Mouse (Mus musculus): ENCODE data around the gene Bloc1s1. TPM values are rescaled to one million over a fixed set of nuclear protein-coding genes. Genes with fewer than 3 reads are reported as not detected.

Gene Bloc1s1
- polyA plus RNA-seq, 1 experiment from 2014 or later = 196 TPM

GRCm38 (mm10) chr10:128891296-128892094 lies 32.3 kb downstream of the Bloc1s1 start, which contains the start of gene Gdf11:
Gene Gdf11 (minus strand): TSS chr10:128891718.
- H3K27ac ChIP-seq (replicated peaks; ENCODE audit: low read depth, low read length) = peak within 1 kb of the TSS; percentile 90
- DNase-seq (ENCODE audit: low spot score) (peak; percentile 92), ATAC-seq (replicated peaks; ENCODE audit: insufficient number of reproducible peaks, low FRiP score, low TSS enrichment, low read depth) (peak; percentile 75)
- H3K27me3 ChIP-seq (ENCODE audit: control insufficient read depth, insufficient read depth, low read length) = peaks cover 3% of the 10 kb centered on the region; the same call in 1 of the 2 replicates
- no peaks in the 10 kb centered on the region for H3K9me3 ChIP-seq (replicated peaks; ENCODE audit: control insufficient read depth, low read length)
- H3K9ac ChIP-seq (replicated peaks; ENCODE audit: low read length) = peak within 1 kb of the TSS; percentile 82
- peaks cover 3% of the 10 kb centered on the region for H3K36me3 ChIP-seq (replicated peaks; ENCODE audit: control insufficient read depth, insufficient read depth, low read depth, low read length)
- peak within 1 kb of the TSS; percentile 71 for H3K4me3 ChIP-seq (ENCODE audit: low read depth, low read length)
- under 1% methylated on average over 42 of the region's 89 CpGs for WGBS
- H3K4me2 ChIP-seq (ENCODE audit: low read depth, low read length) = peak within 1 kb of the TSS; percentile 72
- H3K4me1 ChIP-seq (ENCODE audit: control insufficient read depth, insufficient read depth, low read length) = no peaks in the 10 kb centered on the region

GRCm38 (mm10) chr10:128890383-128891295 lies 33.2 kb downstream of the Bloc1s1 start:
- Histone ChIP-seq H3K4me2 (ENCODE audit: low read depth, low read length) (peak overlapping the region; percentile 72), H3K9me3 (replicated peaks; ENCODE audit: control insufficient read depth, low read length) (no peaks in the 10 kb centered on the region), H3K4me3 (ENCODE audit: low read depth, low read length) (peak overlapping the region; percentile 71), H3K36me3 (replicated peaks; ENCODE audit: control insufficient read depth, insufficient read depth, low read depth, low read length) (peaks cover 3% of the 10 kb centered on the region), H3K4me1 (ENCODE audit: control insufficient read depth, insufficient read depth, low read length) (no peaks in the 10 kb centered on the region), H3K27me3 (ENCODE audit: control insufficient read depth, insufficient read depth, low read length) (no peaks in the 10 kb centered on the region), H3K9ac (replicated peaks; ENCODE audit: low read length) (peak overlapping the region; percentile 82), H3K27ac (replicated peaks; ENCODE audit: low read depth, low read length) (peak overlapping the region; percentile 90)
- under 1% methylated on average over 40 of the region's 40 CpGs for WGBS
- peak; percentile 23 for DNase-seq (ENCODE audit: low spot score)
- no peak for ATAC-seq (replicated peaks; ENCODE audit: insufficient number of reproducible peaks, low FRiP score, low TSS enrichment, low read depth)

DNA sequence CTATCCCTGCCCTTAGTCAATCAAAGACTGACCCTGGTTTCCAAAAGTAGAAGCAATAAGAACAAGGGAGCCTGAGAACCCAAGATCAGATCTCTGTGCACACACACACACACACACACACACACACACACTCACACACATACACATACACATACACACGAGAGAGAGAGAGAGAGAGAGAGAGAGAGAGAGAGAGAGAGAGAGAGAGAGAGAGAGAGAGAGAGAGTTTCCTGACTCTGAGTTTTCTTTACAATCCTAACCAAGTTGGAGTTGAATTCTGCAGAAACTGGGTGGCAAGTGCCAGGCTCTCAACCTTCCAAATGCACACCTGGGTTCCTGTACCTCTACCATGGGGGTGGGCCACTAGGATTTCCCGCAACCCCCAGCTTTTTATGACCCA lies 34.0 kb downstream of the Bloc1s1 start:
- WGBS = 8% methylated on average over 1 of the region's 2 CpGs
- Histone ChIP-seq H3K9ac (replicated peaks; ENCODE audit: low read length) (peak overlapping the region; percentile 82), H3K27ac (replicated peaks; ENCODE audit: low read depth, low read length) (no peak overlapping the region; the same call in 1 of the 2 replicates), H3K4me2 (ENCODE audit: low read depth, low read length) (peak overlapping the region; percentile 72), H3K36me3 (replicated peaks; ENCODE audit: control insufficient read depth, insufficient read depth, low read depth, low read length) (peaks cover 6% of the 10 kb centered on the region), H3K27me3 (ENCODE audit: control insufficient read depth, insufficient read depth, low read length) (no peaks in the 10 kb centered on the region), H3K9me3 (replicated peaks; ENCODE audit: control insufficient read depth, low read length) (no peaks in the 10 kb centered on the region), H3K4me1 (ENCODE audit: control insufficient read depth, insufficient read depth, low read length) (no peaks in the 10 kb centered on the region), H3K4me3 (ENCODE audit: low read depth, low read length) (peak overlapping the region; percentile 71)
- DNase-seq (ENCODE audit: low spot score) = no peak
- ATAC-seq (replicated peaks; ENCODE audit: insufficient number of reproducible peaks, low FRiP score, low TSS enrichment, low read depth) = no peak

DNA sequence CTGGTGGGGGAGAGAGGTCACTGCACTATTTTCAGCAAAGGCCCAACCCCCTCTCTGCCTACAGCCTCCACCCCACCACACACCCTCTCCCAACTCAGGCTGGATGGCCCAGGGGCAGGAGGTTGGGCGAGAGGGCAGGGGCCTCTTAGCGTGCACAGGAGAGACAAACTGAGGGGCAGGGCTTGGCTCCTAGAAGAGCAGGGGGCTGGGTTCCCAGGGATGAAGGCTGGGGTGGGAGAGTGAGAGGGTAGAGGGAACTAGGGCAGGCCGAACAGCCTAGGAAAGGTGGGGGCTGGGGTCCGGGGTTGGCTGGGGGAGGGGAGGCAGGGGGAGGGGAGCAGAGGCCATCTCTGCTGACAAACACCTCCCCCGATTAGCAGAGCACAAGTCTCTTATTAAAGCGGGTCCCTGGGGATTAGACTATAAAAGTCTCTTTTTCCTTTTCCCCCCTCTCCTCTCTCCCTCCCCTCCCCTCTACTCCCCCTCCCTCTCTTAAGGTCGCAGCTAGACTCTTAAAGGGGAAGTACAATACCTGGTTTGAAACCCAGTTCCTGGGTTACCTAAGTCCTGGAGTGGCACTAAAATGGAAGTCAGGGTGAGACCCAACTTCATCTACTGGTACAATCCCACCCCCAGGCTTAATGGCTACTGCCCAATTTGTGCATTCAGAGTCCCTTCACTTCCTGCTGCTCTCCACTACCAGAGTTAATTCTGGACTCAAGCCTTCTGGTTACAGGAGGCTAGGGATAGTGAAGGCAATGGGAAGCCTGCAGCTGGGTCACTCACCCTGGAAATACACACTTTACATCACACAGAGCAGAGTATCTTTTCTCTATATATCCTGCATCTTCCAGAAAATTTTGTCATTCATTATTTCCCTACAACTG lies 34.7 kb downstream of the Bloc1s1 start:
- DNase-seq (ENCODE audit: low spot score) (peak; percentile 88), ATAC-seq (replicated peaks; ENCODE audit: insufficient number of reproducible peaks, low FRiP score, low TSS enrichment, low read depth) (peak; percentile 67)
- Histone ChIP-seq H3K27ac (replicated peaks; ENCODE audit: low read depth, low read length) (peak overlapping the region; percentile 77), H3K36me3 (replicated peaks; ENCODE audit: control insufficient read depth, insufficient read depth, low read depth, low read length) (peaks cover 8% of the 10 kb centered on the region), H3K4me3 (ENCODE audit: low read depth, low read length) (peak overlapping the region; percentile 71), H3K27me3 (ENCODE audit: control insufficient read depth, insufficient read depth, low read length) (no peaks in the 10 kb centered on the region), H3K4me2 (ENCODE audit: low read depth, low read length) (peak overlapping the region; percentile 72), H3K9ac (replicated peaks; ENCODE audit: low read length) (peak overlapping the region; percentile 37), H3K9me3 (replicated peaks; ENCODE audit: control insufficient read depth, low read length) (no peaks in the 10 kb centered on the region), H3K4me1 (ENCODE audit: control insufficient read depth, insufficient read depth, low read length) (no peaks in the 10 kb centered on the region)
- WGBS = 2% methylated on average over 7 of the region's 7 CpGs

DNA sequence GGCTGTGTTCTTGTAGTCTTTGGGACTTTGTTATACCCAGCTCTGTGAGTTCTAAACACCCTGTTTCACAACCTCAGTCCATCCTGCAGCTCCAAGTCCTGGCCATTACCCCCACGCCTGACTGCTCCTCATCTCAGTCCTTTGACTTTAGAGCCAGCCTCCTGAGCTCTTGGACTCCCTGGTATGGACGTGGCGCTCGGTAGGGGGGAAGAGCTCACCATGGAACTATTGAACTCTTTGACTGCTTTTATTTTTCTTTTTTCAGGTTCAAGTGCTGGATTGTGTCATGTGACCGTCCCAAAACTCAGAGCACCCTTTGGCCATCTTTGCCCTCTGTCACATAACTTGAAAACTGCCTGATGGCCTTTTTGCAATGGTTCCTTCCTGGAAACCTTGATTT lies 41.8 kb downstream of the Bloc1s1 start:
- H3K36me3 ChIP-seq (replicated peaks; ENCODE audit: control insufficient read depth, insufficient read depth, low read depth, low read length) = peaks cover 8% of the 10 kb centered on the region; the same call in 1 of the 2 replicates
- DNase-seq (ENCODE audit: low spot score) = no peak
- 81% methylated on average over 5 of the region's 5 CpGs for WGBS
- no peak overlapping the region for H3K27ac ChIP-seq (replicated peaks; ENCODE audit: low read depth, low read length)
- H3K4me2 ChIP-seq (ENCODE audit: low read depth, low read length) = no peak overlapping the region
- no peak for ATAC-seq (replicated peaks; ENCODE audit: insufficient number of reproducible peaks, low FRiP score, low TSS enrichment, low read depth)
- no peak overlapping the region for H3K4me3 ChIP-seq (ENCODE audit: low read depth, low read length)
- no peak overlapping the region for H3K9ac ChIP-seq (replicated peaks; ENCODE audit: low read length)
- no peaks in the 10 kb centered on the region for H3K27me3 ChIP-seq (ENCODE audit: control insufficient read depth, insufficient read depth, low read length)
- no peaks in the 10 kb centered on the region for H3K4me1 ChIP-seq (ENCODE audit: control insufficient read depth, insufficient read depth, low read length)
- no peaks in the 10 kb centered on the region for H3K9me3 ChIP-seq (replicated peaks; ENCODE audit: control insufficient read depth, low read length)

DNA sequence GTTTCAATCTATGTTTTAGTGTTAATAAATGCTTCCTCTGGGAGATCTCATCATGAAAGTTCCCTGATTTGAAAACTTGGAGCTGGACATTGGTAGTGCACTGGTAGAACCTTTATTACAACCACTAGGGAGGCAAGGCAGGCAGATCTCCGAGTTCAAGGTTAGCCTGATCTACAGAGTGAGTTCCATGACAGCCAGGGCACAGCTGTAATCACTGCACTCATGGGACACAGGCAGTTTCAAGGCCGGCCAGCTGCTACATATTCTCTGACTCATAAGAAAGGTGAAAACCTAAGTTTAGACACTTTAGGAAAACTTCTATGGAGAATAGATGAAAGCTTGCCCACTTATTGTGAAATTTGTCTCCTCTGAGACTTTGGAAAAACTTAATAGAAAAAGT lies 45.0 kb downstream of the Bloc1s1 start:
- ATAC-seq (replicated peaks; ENCODE audit: insufficient number of reproducible peaks, low FRiP score, low TSS enrichment, low read depth) (no peak), DNase-seq (ENCODE audit: low spot score) (no peak)
- H3K27ac ChIP-seq (replicated peaks; ENCODE audit: low read depth, low read length) = no peak overlapping the region
- H3K4me1 ChIP-seq (ENCODE audit: control insufficient read depth, insufficient read depth, low read length) = no peaks in the 10 kb centered on the region
- no peak overlapping the region for H3K4me2 ChIP-seq (ENCODE audit: low read depth, low read length)
- no peaks in the 10 kb centered on the region for H3K9me3 ChIP-seq (replicated peaks; ENCODE audit: control insufficient read depth, low read length)
- 77% methylated on average over 2 of the region's 2 CpGs for WGBS
- peaks cover 4% of the 10 kb centered on the region; the same call in 1 of the 2 replicates for H3K36me3 ChIP-seq (replicated peaks; ENCODE audit: control insufficient read depth, insufficient read depth, low read depth, low read length)
- H3K9ac ChIP-seq (replicated peaks; ENCODE audit: low read length) = no peak overlapping the region
- H3K27me3 ChIP-seq (ENCODE audit: control insufficient read depth, insufficient read depth, low read length) = no peaks in the 10 kb centered on the region
- H3K4me3 ChIP-seq (ENCODE audit: low read depth, low read length) = no peak overlapping the region

GRCm38 (mm10) chr10:128878291-128878690 lies 45.5 kb downstream of the Bloc1s1 start:
- peaks cover 3% of the 10 kb centered on the region; the same call in 1 of the 2 replicates for H3K36me3 ChIP-seq (replicated peaks; ENCODE audit: control insufficient read depth, insufficient read depth, low read depth, low read length)
- no peak overlapping the region for H3K4me2 ChIP-seq (ENCODE audit: low read depth, low read length)
- no peaks in the 10 kb centered on the region for H3K27me3 ChIP-seq (ENCODE audit: control insufficient read depth, insufficient read depth, low read length)
- H3K9me3 ChIP-seq (replicated peaks; ENCODE audit: control insufficient read depth, low read length) = no peaks in the 10 kb centered on the region
- H3K4me1 ChIP-seq (ENCODE audit: control insufficient read depth, insufficient read depth, low read length) = no peaks in the 10 kb centered on the region
- no peak for DNase-seq (ENCODE audit: low spot score)
- no peak for ATAC-seq (replicated peaks; ENCODE audit: insufficient number of reproducible peaks, low FRiP score, low TSS enrichment, low read depth)
- no peak overlapping the region for H3K27ac ChIP-seq (replicated peaks; ENCODE audit: low read depth, low read length)
- H3K4me3 ChIP-seq (ENCODE audit: low read depth, low read length) = no peak overlapping the region
- no peak overlapping the region for H3K9ac ChIP-seq (replicated peaks; ENCODE audit: low read length)
